Mouse (Mus musculus): ENCODE results near the gene Phlda1. TPM values are rescaled to one million over a fixed set of nuclear protein-coding genes. Genes with fewer than 3 reads are reported as not detected.

Phlda1 gene
- total RNA-seq, 2 experiments from 2014 or later, result 44.5 to 46.8 TPM

Other genes starting within 250 kb of the Phlda1 start
- 1 to 10 TPM; 7.3 to 8.6 TPM for gene Bbs10, start 207.6 kb upstream of the Phlda1 start, total RNA-seq (2021)
- gene Nap1l1, start 33.1 kb upstream of the Phlda1 start, total RNA-seq (2021), result 100 to 1,000 TPM; 213 to 250 TPM